Mouse (Mus musculus) testis, adult 2 months (tissue): ENCODE measurements around the gene Ankrd39. TPM values are rescaled to one million over a fixed set of nuclear protein-coding genes. Genes with fewer than 3 reads are reported as not detected.

ENCODE experiments used
- H3K27ac ChIP-seq: fragments of 200-500 bp; 2 replicates; pipeline ENCODE4 v1.5.1; 2012; ENCODE audit warnings: low read depth, low read length; ENCODE audit not compliant: control insufficient read depth, insufficient read depth
- H3K27me3 ChIP-seq: fragments of 200-500 bp; 2 replicates; pipeline ENCODE4 v1.6.1; 2012; ENCODE audit warnings: mild to moderate bottlenecking, low read length, moderate library complexity; ENCODE audit not compliant: control insufficient read depth, insufficient read depth
- H3K36me3 ChIP-seq: fragments of 200-500 bp; 2 replicates; pipeline ENCODE4 v1.6.1; 2012; ENCODE audit warnings: mild to moderate bottlenecking, low read length; ENCODE audit not compliant: control insufficient read depth, insufficient read depth
- H3K4me1 ChIP-seq: fragments of 200-500 bp; 2 replicates; pipeline ENCODE4 v1.6.1; 2012; ENCODE audit warnings: low read length; ENCODE audit not compliant: control insufficient read depth, insufficient read depth
- H3K4me3 ChIP-seq: fragments of 200-500 bp; 2 replicates; pipeline ENCODE4 v1.5.1; 2012; ENCODE audit warnings: low read depth, mild to moderate bottlenecking, low read length, moderate library complexity, mixed read lengths; ENCODE audit not compliant: control insufficient read depth
- CTCF ChIP-seq: fragments of 200-500 bp; IDR thresholded peaks from 2 replicates; pipeline ENCODE4 v1.5.1; 2012; ENCODE audit warnings: low read depth, mild to moderate bottlenecking, inconsistent platforms, low read length, moderate library complexity; ENCODE audit not compliant: control insufficient read depth, insufficient read depth, insufficient replicate concordance
- POLR2A ChIP-seq: fragments of 200-500 bp; IDR thresholded peaks from 2 replicates; pipeline ENCODE4 v1.6.1; 2012; ENCODE audit warnings: low read depth, mild to moderate bottlenecking, inconsistent platforms, low read length, moderate library complexity; ENCODE audit not compliant: control insufficient read depth
- polyA plus RNA-seq: library from polyadenylated mRNA; depleted of rRNA; stranded (reverse); fragments of >200 nt; gene quantifications from 2 replicates; pipeline ENCODE4 v1.2.3, GENCODE M21; 2012

Ankrd39 gene
- polyA plus RNA-seq, 1 experiment, result 13.7 TPM

DNA sequence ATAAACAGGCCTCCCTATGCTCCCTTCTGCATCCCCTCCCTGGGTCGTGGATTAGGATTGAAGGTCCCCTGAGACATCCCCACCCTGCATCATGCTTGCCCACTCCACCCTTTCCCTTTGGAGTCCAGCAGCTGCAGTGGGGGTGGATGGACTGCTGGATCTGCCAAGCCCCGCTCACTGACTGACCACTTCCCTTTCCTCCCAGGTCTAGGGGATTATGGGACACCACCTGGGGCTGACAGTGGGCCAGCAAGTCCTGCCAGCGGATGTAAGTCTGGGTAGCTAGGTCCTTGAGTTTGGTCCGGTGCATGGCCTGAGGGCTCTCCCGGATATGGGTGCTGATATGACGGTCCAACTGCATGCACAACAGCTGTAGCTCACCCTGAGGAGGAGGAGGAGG is 16.9 kb upstream of the Ankrd39 start:
- H3K36me3 ChIP-seq, result no peaks in the 10 kb centered on the region; the same call in 1 of the 2 replicates
- no peaks in the 10 kb centered on the region for H3K27me3 ChIP-seq
- TF ChIP-seq CTCF (no peak), POLR2A (no peak)
- peaks cover 4% of the 10 kb centered on the region for H3K4me1 ChIP-seq
- no peak overlapping the region for H3K27ac ChIP-seq
- H3K4me3 ChIP-seq, result no peak overlapping the region

- TF ChIP-seq POLR2A, result no peak
- TF ChIP-seq CTCF, result no peak
- Histone ChIP-seq H3K4me3 (no peak overlapping the region), H3K27ac (no peak overlapping the region), H3K4me1 (peaks cover 8% of the 10 kb centered on the region), H3K36me3 (no peaks in the 10 kb centered on the region; the same call in 1 of the 2 replicates), H3K27me3 (no peaks in the 10 kb centered on the region)
Measured at GRCm38 (mm10) chr1:36563632-36564031, 16.4 kb upstream of the Ankrd39 start.

- no peak for TF ChIP-seq POLR2A
- no peak for TF ChIP-seq CTCF
- peaks cover 12% of the 10 kb centered on the region for H3K4me1 ChIP-seq
Measured at GRCm38 (mm10) chr1:36563197-36563596, 16.0 kb upstream of the Ankrd39 start.

GRCm38 (mm10) chr1:36562388-36562787 is 15.1 kb upstream of the Ankrd39 start:
- TF ChIP-seq CTCF, result no peak
- TF ChIP-seq POLR2A, result no peak
- H3K27ac ChIP-seq, result no peak overlapping the region
- H3K4me3 ChIP-seq, result no peak overlapping the region
- H3K36me3 ChIP-seq, result no peaks in the 10 kb centered on the region; the same call in 1 of the 2 replicates
- no peaks in the 10 kb centered on the region for H3K27me3 ChIP-seq
- peaks cover 19% of the 10 kb centered on the region for H3K4me1 ChIP-seq

More at GRCm38 (mm10) chr1:36563197-36563596, 16.0 kb upstream of the Ankrd39 start:
- Histone ChIP-seq H3K36me3 (no peaks in the 10 kb centered on the region; the same call in 1 of the 2 replicates), H3K27me3 (no peaks in the 10 kb centered on the region), H3K4me3 (no peak overlapping the region), H3K27ac (no peak overlapping the region)

DNA sequence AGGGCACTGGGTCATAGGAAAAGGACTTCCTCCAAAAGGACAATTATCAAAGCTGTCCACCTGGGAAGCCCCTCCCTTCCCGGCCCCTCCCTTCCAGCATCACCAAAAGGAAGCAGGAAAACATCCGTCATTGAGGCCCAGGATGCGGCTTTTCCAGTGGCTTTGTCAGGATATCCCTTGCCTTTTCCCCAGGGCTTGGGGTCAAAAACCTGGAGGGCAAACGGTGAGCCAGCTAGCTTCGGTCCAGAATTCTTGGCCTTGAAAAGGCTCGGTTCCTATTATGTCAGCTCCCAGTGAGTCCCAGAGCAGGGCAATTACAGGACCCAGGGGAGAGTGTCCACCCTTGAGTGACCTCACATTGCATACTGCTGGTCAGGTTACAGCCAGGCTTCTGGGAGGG is 13.7 kb upstream of the Ankrd39 start:
- Histone ChIP-seq H3K27ac (no peak overlapping the region), H3K4me3 (no peak overlapping the region), H3K4me1 (peaks cover 34% of the 10 kb centered on the region), H3K27me3 (no peaks in the 10 kb centered on the region; the same call in 1 of the 2 replicates), H3K36me3 (no peaks in the 10 kb centered on the region; the same call in 1 of the 2 replicates)
- TF ChIP-seq CTCF (no peak), POLR2A (no peak)

- H3K27ac ChIP-seq, result no peak overlapping the region
- TF ChIP-seq POLR2A (no peak), CTCF (no peak)
Measured at GRCm38 (mm10) chr1:36559888-36560287, 12.6 kb upstream of the Ankrd39 start.

DNA sequence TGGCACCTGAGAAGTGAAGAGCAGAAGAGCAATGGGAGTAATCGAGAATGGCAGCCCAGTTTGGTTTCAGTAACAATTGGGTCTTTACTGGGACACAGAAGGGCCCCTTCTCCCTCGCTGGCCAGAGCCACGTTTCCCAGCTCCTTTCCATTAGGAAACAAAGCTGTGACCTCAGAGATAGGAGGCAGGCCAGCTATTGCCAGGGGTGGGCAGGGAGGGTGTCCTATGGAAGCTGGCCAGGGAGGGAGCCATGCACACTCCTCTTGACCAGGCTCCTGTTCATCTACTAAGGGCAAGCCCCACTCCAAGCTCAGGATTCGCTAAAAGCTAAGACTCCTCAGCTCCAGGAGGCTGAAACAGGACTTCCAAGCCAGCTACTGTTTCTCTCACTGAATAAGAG is 12.0 kb upstream of the Ankrd39 start:
- no peak overlapping the region for H3K27ac ChIP-seq
- no peak overlapping the region for H3K4me3 ChIP-seq
- H3K27me3 ChIP-seq, result no peaks in the 10 kb centered on the region; the same call in 1 of the 2 replicates
- TF ChIP-seq CTCF (no peak), POLR2A (no peak)
- no peaks in the 10 kb centered on the region; the same call in 1 of the 2 replicates for H3K36me3 ChIP-seq
- H3K4me1 ChIP-seq, result peaks cover 39% of the 10 kb centered on the region

More at GRCm38 (mm10) chr1:36559888-36560287, 12.6 kb upstream of the Ankrd39 start:
- H3K27me3 ChIP-seq, result no peaks in the 10 kb centered on the region; the same call in 1 of the 2 replicates
- H3K36me3 ChIP-seq, result no peaks in the 10 kb centered on the region; the same call in 1 of the 2 replicates
- peaks cover 39% of the 10 kb centered on the region for H3K4me1 ChIP-seq
- H3K4me3 ChIP-seq, result no peak overlapping the region
